Comparison of ENCODE assay signal across 10 mouse cellular contexts in the genomic region with DNA sequence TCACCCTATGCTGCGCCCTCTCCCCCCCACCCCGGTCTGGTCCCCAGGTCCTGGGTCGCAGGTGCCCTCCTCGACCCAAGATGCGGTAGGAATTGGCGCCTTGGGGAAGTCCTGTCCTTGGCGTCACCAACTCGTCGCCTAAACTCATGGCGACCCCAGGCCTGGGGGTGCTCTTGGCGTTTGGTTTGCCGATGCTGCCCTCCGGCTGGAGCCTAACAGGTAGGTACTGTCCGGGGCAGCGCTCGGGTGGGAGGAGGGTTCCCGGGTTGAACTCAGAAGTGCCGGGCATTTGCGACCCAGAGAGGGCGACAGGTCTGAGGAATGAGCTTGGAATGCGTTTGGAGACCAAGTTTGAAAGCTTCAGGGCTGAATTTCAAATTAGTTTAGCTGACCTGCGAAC. TPM values are rescaled to one million over a fixed set of nuclear protein-coding genes. Genes with fewer than 3 reads are reported as not detected.
DNase-seq lines count a peak whose midpoint lies in the region; ATAC-seq and TF ChIP-seq lines count a peak whose summit lies in the region.
"Had no signal": no experiment of that assay in that cellular context is flagged by ENCODE, and none has a peak within 500 bp of the region (broad histone marks: within the 10 kb centered on the region; RNA-seq: fewer than 3 reads in every experiment).

No protein-coding gene starts in this region.

- no peak for ATAC-seq in limb, embryonic 13.5 days (ENCODE audit: low FRiP score, low read depth)
- no peak for ATAC-seq in stomach, postnatal 0 days (ENCODE audit: low FRiP score, low TSS enrichment)

- peaks cover 23% of the 10 kb centered on the region for H3K4me1 ChIP-seq in limb, embryonic 13.5 days
- no peaks in the 10 kb centered on the region for H3K4me1 ChIP-seq in stomach, postnatal 0 days (replicated peaks; ENCODE audit: control insufficient read depth, insufficient read depth)

- WGBS in limb, embryonic 13.5 days, result under 1% methylated on average over 22 of the region's 22 CpGs
- 3% methylated on average over 22 of the region's 22 CpGs for WGBS in stomach, postnatal 0 days

- H3K36me3 ChIP-seq in limb, embryonic 13.5 days, result no peaks in the 10 kb centered on the region
- no peaks in the 10 kb centered on the region for H3K36me3 ChIP-seq in stomach, postnatal 0 days (ENCODE audit: control insufficient read depth, insufficient read depth, low read length)

- DNase-seq in gastrocnemius, adult 2 months, result no peak
- DNase-seq in gastrocnemius, postnatal 4 days (ENCODE audit: low spot score in 2 of 2), result no peak
- peak; percentile 29 for DNase-seq in thymus, postnatal 4 days
- no peak for DNase-seq in thymus, postnatal 36 days
- DNase-seq in stomach, postnatal 0 days (ENCODE audit: low spot score), result no peak
- DNase-seq in frontal cortex, postnatal 14 days (ENCODE audit: low spot score in 2 of 2), result no peak
- no peak for DNase-seq in retina, embryonic 14.5 days (ENCODE audit: low spot score)

- H3K9ac ChIP-seq in limb, embryonic 13.5 days, result 0 out of 2 replicates have a peak overlapping the region, but pooled peaks have one; percentile 13
- peak overlapping the region; percentile 70 for H3K9ac ChIP-seq in stomach, postnatal 0 days (ENCODE audit: low read length)

- H3K4me2 ChIP-seq in limb, embryonic 13.5 days (replicated peaks), result peak overlapping the region; percentile 48
- H3K4me2 ChIP-seq in stomach, postnatal 0 days (replicated peaks; ENCODE audit: low read depth), result peak overlapping the region; percentile 58

- H3K27ac ChIP-seq in gastrocnemius, adult 2 months, result no peak overlapping the region
- no peak overlapping the region for H3K27ac ChIP-seq in limb, embryonic 13.5 days
- peak overlapping the region; percentile 90 for H3K27ac ChIP-seq in stomach, postnatal 0 days (replicated peaks)

- intact Hi-C loops in gastrocnemius, adult 2 months (cut with DNase I), result no loop called here

- no peak for TF ChIP-seq EP300 in stomach, postnatal 0 days (optimal IDR thresholded peaks at IDR 0.05)

- no peaks in the 10 kb centered on the region for H3K9me3 ChIP-seq in limb, embryonic 13.5 days
- H3K9me3 ChIP-seq in stomach, postnatal 0 days (ENCODE audit: control insufficient read depth, low read length), result no peaks in the 10 kb centered on the region

- TF ChIP-seq CTCF in gastrocnemius, adult 2 months (IDR thresholded peaks at IDR 0.05), result no peak
- TF ChIP-seq CTCF in stomach, postnatal 0 days (IDR thresholded peaks at IDR 0.05; ENCODE audit: low read depth), result no peak

- H3K4me3 ChIP-seq in gastrocnemius, adult 2 months, result peak overlapping the region; percentile 61
- H3K4me3 ChIP-seq in limb, embryonic 13.5 days, result peak overlapping the region; percentile 29
- peak overlapping the region; percentile 50 for H3K4me3 ChIP-seq in stomach, postnatal 0 days (ENCODE audit: low read depth, low read length)

- H3K27me3 ChIP-seq in limb, embryonic 13.5 days, result peaks cover 83% of the 10 kb centered on the region
- H3K27me3 ChIP-seq in stomach, postnatal 0 days (ENCODE audit: control insufficient read depth, insufficient read depth, low read length), result no peaks in the 10 kb centered on the region
- H3K27me3 ChIP-seq: CH12.LX had no signal

RNA-seq across cellular contexts. Expression of gene Slc25a23, which starts 2.9 kb away (rescaled TPM):
- total RNA-seq in gastrocnemius, adult 2 months (2021), result 10 to 100 TPM; 34.4 to 52.2 TPM
- total RNA-seq in gastrocnemius, postnatal 4 days (2021), result 10 to 100 TPM; 35.5 to 35.7 TPM
- 5.5 and 6.5 TPM in 2 replicates for polyA plus RNA-seq in limb, embryonic 13.5 days (2015; fragmentation: Nextera tagmentation; extraction: Ambion mirVana)
- 3.1 and 4.2 TPM in 2 replicates for polyA plus RNA-seq in stomach, postnatal 0 days (2015; fragmentation: Nextera tagmentation; extraction: Ambion mirVana)

RNA-seq across cellular contexts. Expression of gene Crb3, which starts 3.6 kb away (rescaled TPM):
- not detected for total RNA-seq in gastrocnemius, adult 2 months (2021)
- total RNA-seq in gastrocnemius, postnatal 4 days (2021), result under 1 TPM; 0.49 to 0.67 TPM
- 1.7 and 2.9 TPM in 2 replicates for polyA plus RNA-seq in limb, embryonic 13.5 days (2015; fragmentation: Nextera tagmentation; extraction: Ambion mirVana)
- 74.9 and 82.7 TPM in 2 replicates for polyA plus RNA-seq in stomach, postnatal 0 days (2015; fragmentation: Nextera tagmentation; extraction: Ambion mirVana)

RNA-seq across cellular contexts. Expression of gene Dennd1c, which starts 15.8 kb away (rescaled TPM):
- under 1 TPM; 0.22 to 0.56 TPM for total RNA-seq in gastrocnemius, adult 2 months (2021)
- total RNA-seq in gastrocnemius, postnatal 4 days (2021), result 1 to 10 TPM; 2.1 TPM
- polyA plus RNA-seq in limb, embryonic 13.5 days (2015; fragmentation: Nextera tagmentation; extraction: Ambion mirVana), result 1.1 TPM in 2 replicates
- polyA plus RNA-seq in stomach, postnatal 0 days (2015; fragmentation: Nextera tagmentation; extraction: Ambion mirVana), result 2.4 and 2.8 TPM in 2 replicates

RNA-seq across cellular contexts. Expression of gene Slc25a41, which starts 21.1 kb away (rescaled TPM):
- total RNA-seq in gastrocnemius, adult 2 months (2021), result not detected
- total RNA-seq in gastrocnemius, postnatal 4 days (2021), result not detected
- polyA plus RNA-seq in limb, embryonic 13.5 days (2015; fragmentation: Nextera tagmentation; extraction: Ambion mirVana), result not detected in 2 replicates
- not detected in 2 replicates for polyA plus RNA-seq in stomach, postnatal 0 days (2015; fragmentation: Nextera tagmentation; extraction: Ambion mirVana)
- total RNA-seq: CH12.LX had no signal
- polyA plus RNA-seq: large intestine, adult 2 months had no signal

RNA-seq across cellular contexts. Expression of gene Tubb4a, which starts 25.0 kb away (rescaled TPM):
- total RNA-seq in gastrocnemius, adult 2 months (2021), result 1 to 10 TPM in 1 of 2 experiments, under 1 TPM in 1; 0.64 to 1.7 TPM
- total RNA-seq in gastrocnemius, postnatal 4 days (2021), result 1 to 10 TPM; 4.0 to 4.8 TPM
- polyA plus RNA-seq in limb, embryonic 13.5 days (2015; fragmentation: Nextera tagmentation; extraction: Ambion mirVana), result 16.3 and 17.5 TPM in 2 replicates
- polyA plus RNA-seq in stomach, postnatal 0 days (2015; fragmentation: Nextera tagmentation; extraction: Ambion mirVana), result 9.5 and 11.5 TPM in 2 replicates
